Mouse (Mus musculus) stomach, postnatal 0 days (tissue): ENCODE measurements around the gene Scg5. TPM values are rescaled to one million over a fixed set of nuclear protein-coding genes. Genes with fewer than 3 reads are reported as not detected.

Source experiments
- ATAC-seq: fragments of 200-750 bp; cut with Nextera tagmentation; 2 replicates; pipeline ENCODE4 v1.8.0; 2017; ENCODE audit not compliant: low FRiP score, low TSS enrichment
- DNase-seq: peaks from one replicate; pipeline ENCODE4 v3.0.0-alpha.2; 2016; ENCODE audit warnings: low spot score
- H3K27ac ChIP-seq: fragments of 300-500 bp; sonication (generic); replicated peaks from 2 replicates; pipeline ENCODE4 v1.5.1; 2014; ENCODE audit warnings: mild to moderate bottlenecking, control low read depth
- H3K27me3 ChIP-seq: fragments of 300-500 bp; sonication (generic); 2 replicates; pipeline ENCODE4 v1.6.1; 2014; ENCODE audit warnings: low read length; ENCODE audit not compliant: control insufficient read depth, insufficient read depth
- H3K36me3 ChIP-seq: fragments of 300-500 bp; sonication (generic); 2 replicates; pipeline ENCODE4 v1.6.1; 2014; ENCODE audit warnings: low read length, mixed read lengths; ENCODE audit not compliant: control insufficient read depth, insufficient read depth
- H3K4me1 ChIP-seq: fragments of 300-500 bp; sonication (generic); replicated peaks from 2 replicates; pipeline ENCODE4 v1.6.1; 2014; ENCODE audit warnings: antibody characterized with exemption; ENCODE audit not compliant: control insufficient read depth, insufficient read depth
- H3K4me2 ChIP-seq: fragments of 300-500 bp; sonication (generic); replicated peaks from 2 replicates; pipeline ENCODE4 v1.6.1; 2014; ENCODE audit warnings: low read depth, mild to moderate bottlenecking, control low read depth, moderate library complexity
- H3K4me3 ChIP-seq: fragments of 300-500 bp; sonication (generic); 2 replicates; pipeline ENCODE4 v1.5.1; 2014; ENCODE audit warnings: low read depth, low read length, control low read depth
- H3K9ac ChIP-seq: fragments of 300-500 bp; sonication (generic); 2 replicates; pipeline ENCODE4 v1.6.1; 2014; ENCODE audit warnings: mild to moderate bottlenecking, low read length, control low read depth, mixed read lengths
- H3K9me3 ChIP-seq: fragments of 300-500 bp; sonication (generic); 2 replicates; pipeline ENCODE4 v1.6.1; 2016; ENCODE audit warnings: low read length; ENCODE audit not compliant: control insufficient read depth
- CTCF ChIP-seq: IDR thresholded peaks from 2 replicates; pipeline ENCODE4 v1.5.1; 2016; ENCODE audit warnings: antibody characterized with exemption, low read depth, mild to moderate bottlenecking, moderate library complexity
- EP300 ChIP-seq: optimal IDR thresholded peaks from 2 replicates; pipeline ENCODE3; 2016; ENCODE audit warnings: antibody characterized with exemption
- WGBS: fragments of 180-500 bp; shearing (Covaris S2); extraction: QIAGEN DNeasy Blood & Tissue Kit; methylation state at CpG from one replicate; pipeline ENCODE4 v1.1.7; 2014; 5-methylcytosine and 5-hydroxymethylcytosine counted together
- polyA plus RNA-seq: library from polyadenylated mRNA; unstranded; fragments of >200 nt; fragmentation: Nextera tagmentation; extraction: Ambion mirVana; gene quantifications from 2 replicates; pipeline ENCODE4 v1.2.1, GENCODE M21; 2015

The Scg5 gene
- polyA plus RNA-seq, 1 experiment from 2014 or later, result 14.9 TPM

DNA sequence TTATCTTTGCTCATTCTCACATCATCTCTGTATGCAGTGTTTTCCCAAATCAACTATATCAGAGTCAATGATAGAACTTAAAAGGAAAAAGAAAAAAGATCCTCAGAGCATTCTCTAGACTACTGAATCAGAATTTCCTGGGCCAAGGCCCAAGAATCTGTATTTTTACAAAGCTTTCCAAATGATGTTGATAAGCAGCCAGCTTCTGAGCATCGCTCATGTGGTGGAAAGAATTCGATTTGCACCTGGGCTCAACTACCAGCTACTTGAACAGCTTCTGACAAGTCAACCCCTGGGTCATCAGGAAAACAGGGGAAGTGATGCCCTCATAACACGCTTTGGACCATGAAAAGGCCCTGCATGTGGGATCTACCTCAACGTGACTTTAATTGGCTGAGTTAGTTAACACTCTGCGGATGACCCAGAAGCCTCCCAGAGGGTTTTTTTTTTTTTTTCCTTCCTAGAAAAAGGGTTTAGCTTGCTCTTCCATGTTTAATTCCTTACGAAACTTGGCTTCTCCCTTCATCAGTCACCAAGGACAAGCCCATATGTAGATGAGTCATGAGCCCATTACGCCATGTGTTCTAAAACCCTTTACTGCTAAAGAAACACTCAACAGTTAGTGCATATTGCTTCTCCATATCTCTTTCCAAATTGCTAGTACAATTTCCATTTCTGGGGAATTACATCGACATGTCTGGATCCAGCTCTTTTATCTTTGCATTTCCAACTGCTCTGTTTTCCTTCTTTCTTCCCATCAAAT is 60.2 kb downstream of the Scg5 start:
- WGBS, result 74% methylated on average over 8 of the region's 8 CpGs
- DNase-seq (no peak), ATAC-seq (no peak)
- no peaks in the 10 kb centered on the region for H3K36me3 ChIP-seq
- H3K4me2 ChIP-seq, result no peak overlapping the region
- H3K9ac ChIP-seq, result no peak overlapping the region
- no peaks in the 10 kb centered on the region for H3K27me3 ChIP-seq
- H3K27ac ChIP-seq, result no peak overlapping the region
- H3K9me3 ChIP-seq, result no peaks in the 10 kb centered on the region
- no peaks in the 10 kb centered on the region for H3K4me1 ChIP-seq
- TF ChIP-seq CTCF (no peak), EP300 (no peak)
- H3K4me3 ChIP-seq, result no peak overlapping the region

DNA sequence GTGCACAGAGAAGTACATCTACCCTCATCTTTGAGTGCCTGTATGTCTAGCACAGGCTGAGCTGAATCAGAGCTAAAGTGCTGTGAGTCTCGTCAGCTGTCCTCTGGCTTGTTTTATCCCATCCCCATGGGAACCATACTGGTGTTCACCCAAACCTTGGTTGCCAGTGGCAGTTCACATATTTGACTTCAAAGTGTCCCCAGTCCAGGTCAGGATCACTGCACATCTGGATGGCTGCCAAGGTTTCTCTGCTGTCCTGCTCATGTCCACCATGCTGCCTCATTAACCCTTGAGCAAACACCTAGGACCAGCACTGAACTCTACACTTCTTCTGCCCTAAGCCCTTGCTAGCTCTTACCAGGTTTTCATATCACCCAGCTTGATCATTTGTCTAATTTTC is 63.0 kb downstream of the Scg5 start:
- H3K36me3 ChIP-seq, result no peaks in the 10 kb centered on the region
- H3K9ac ChIP-seq, result no peak overlapping the region
- TF ChIP-seq EP300, result no peak
- TF ChIP-seq CTCF, result no peak
- ATAC-seq, result no peak
- no peak overlapping the region for H3K27ac ChIP-seq
- no peaks in the 10 kb centered on the region for H3K4me1 ChIP-seq
- no peak for DNase-seq
- no peaks in the 10 kb centered on the region for H3K9me3 ChIP-seq
- no peak overlapping the region for H3K4me3 ChIP-seq
- no peaks in the 10 kb centered on the region for H3K27me3 ChIP-seq
- H3K4me2 ChIP-seq, result no peak overlapping the region
- WGBS, result 55% methylated on average over 1 of the region's 1 CpGs

DNA sequence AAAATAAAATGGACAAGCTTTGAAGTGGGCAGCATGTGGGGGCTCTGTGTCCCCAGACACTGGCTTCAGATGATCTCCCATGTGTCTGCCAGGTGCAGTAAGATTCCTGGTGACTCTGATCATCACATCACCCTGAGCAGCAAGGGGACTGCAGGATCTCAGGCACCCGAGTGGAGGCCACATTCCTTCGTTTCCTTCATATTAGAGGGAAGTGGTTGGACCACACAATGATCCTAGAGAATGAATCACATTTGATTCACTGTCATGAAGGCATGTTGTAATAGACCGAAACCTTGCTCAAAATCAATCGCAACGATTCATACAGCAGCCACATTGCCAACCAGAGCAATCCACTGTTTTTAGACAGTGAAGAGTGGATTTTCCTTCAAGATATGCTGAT is 64.0 kb downstream of the Scg5 start:
- TF ChIP-seq CTCF, result no peak
- TF ChIP-seq EP300, result no peak
- DNase-seq, result no peak
- 77% methylated on average over 5 of the region's 5 CpGs for WGBS
- no peaks in the 10 kb centered on the region for H3K27me3 ChIP-seq
- H3K9me3 ChIP-seq, result no peaks in the 10 kb centered on the region
- ATAC-seq, result no peak
- H3K4me3 ChIP-seq, result no peak overlapping the region
- no peak overlapping the region for H3K27ac ChIP-seq
- H3K9ac ChIP-seq, result no peak overlapping the region
- no peaks in the 10 kb centered on the region for H3K4me1 ChIP-seq
- H3K36me3 ChIP-seq, result no peaks in the 10 kb centered on the region
- no peak overlapping the region for H3K4me2 ChIP-seq

DNA sequence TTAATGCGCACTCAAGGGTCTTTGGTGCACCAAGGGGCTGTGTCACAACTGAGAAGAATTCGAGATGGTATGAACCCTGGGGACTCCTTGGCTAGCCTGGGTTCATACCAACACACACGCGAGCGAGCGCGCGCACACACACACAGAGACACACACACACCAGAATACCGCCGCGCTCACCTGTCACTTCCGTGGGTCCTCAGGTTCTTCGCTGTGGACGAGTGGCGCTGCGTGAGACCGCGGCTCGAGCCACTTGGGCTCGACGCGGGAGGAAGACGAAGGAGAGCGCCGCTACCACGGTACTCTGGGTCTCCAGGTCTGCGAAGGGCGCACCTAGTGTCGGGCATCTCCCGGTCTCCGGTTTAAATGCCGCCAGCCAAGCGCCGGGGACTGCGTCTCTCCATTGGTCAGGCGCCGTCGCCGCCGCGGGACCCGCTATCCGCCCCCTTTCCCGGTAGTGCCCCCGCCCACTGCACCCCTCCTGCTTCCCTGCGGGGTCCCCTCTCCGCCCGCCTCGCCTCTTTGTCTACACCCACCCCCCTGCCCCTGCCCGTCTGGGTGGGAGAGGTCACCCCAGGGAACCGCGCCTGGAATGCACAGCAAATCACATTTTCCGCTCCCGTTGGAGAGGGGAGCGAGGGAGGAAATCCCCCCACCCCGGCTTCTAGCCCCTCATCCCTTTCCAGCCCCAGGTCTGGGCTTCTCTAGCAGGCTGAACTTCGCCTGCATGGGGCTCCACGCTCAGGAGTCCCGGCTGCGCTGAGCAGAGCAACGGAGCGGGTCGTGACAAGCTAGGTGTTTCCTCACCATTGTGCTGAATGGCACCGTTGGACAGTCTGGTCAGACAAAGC is 70.4 kb downstream of the Scg5 start, which contains the start of gene Grem1:
Grem1 (minus strand) TSS at position 336 of the 851 bp plus-strand sequence.
- DNase-seq, result peak; percentile 34
- 1% methylated on average over 59 of the region's 64 CpGs for WGBS
- ATAC-seq, result peak; percentile 45
- Histone ChIP-seq H3K9me3 (no peaks in the 10 kb centered on the region), H3K27me3 (no peaks in the 10 kb centered on the region; the same call in 1 of the 2 replicates), H3K9ac (peak within 1 kb of the TSS; percentile 47), H3K36me3 (no peaks in the 10 kb centered on the region), H3K27ac (peak within 1 kb of the TSS; percentile 24; the same call in 1 of the 2 replicates), H3K4me2 (peak within 1 kb of the TSS; percentile 67), H3K4me3 (peak within 1 kb of the TSS; percentile 45), H3K4me1 (peaks cover 2% of the 10 kb centered on the region; the same call in 1 of the 2 replicates)
- TF ChIP-seq EP300, result no peak
- no peak for TF ChIP-seq CTCF

DNA sequence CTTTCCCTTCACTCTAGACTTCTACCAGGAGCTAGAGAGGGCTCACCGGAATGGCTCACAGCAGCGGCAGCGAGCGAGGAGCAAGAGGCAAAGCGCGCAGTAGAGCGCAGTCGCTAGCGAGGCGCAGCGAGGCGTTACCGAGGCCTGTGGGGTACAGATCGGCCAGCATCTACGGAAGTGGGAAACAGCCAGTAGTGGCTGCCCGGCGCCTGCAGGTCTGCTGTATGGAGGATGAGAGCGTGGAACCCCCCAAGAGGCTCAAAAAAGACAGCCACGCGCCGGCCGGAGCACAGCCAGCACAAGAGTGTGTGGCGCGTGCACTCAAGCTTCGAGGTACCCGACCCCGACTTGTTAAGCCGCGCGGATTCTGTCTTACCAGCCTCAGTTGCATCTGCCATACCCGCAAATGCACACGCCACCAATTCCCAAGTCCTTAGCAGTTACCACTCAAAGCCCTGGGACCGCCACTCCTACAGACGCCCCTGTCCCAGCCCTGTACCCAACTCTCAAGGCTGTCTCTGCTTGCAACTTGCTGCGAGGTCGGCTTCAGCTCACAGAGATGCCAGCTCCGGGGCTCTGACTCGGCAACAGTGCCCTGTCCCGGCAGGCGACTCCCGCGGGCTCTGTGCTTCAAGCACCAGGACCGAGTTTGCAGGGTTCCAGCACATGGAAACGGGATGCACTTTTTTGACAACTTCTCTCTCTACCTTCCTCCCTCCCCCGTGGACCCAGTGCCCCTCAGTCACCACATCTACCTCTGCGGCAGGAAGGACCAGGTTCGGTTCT is 71.2 kb downstream of the Scg5 start:
- peak overlapping the region; percentile 24; the same call in 1 of the 2 replicates for H3K27ac ChIP-seq
- ATAC-seq, result peak; percentile 32; the same call in 1 of the 2 replicates
- WGBS, result under 1% methylated on average over 46 of the region's 47 CpGs

More for the DNA sequence above, 71.2 kb downstream of the Scg5 start:
- peak overlapping the region; percentile 47 for H3K9ac ChIP-seq
- H3K9me3 ChIP-seq, result no peaks in the 10 kb centered on the region
- DNase-seq, result peak; percentile 24
- peak overlapping the region; percentile 67 for H3K4me2 ChIP-seq
- no peak for TF ChIP-seq CTCF
- no peak for TF ChIP-seq EP300
- no peaks in the 10 kb centered on the region for H3K36me3 ChIP-seq
- peaks cover 2% of the 10 kb centered on the region; the same call in 1 of the 2 replicates for H3K4me1 ChIP-seq
- peak overlapping the region; percentile 45 for H3K4me3 ChIP-seq
- H3K27me3 ChIP-seq, result no peaks in the 10 kb centered on the region; the same call in 1 of the 2 replicates
